Mouse (Mus musculus): ENCODE measurements around the gene Icam4.
A peak's percentile ranks its signal among the peaks of the same experiment; 100 is the strongest.
"Not testable (repeated sequence)": the region's sequence is repeated elsewhere in the genome, so short reads cannot be mapped to it uniquely, and the experiment has no call there.

Icam4 gene

DNA sequence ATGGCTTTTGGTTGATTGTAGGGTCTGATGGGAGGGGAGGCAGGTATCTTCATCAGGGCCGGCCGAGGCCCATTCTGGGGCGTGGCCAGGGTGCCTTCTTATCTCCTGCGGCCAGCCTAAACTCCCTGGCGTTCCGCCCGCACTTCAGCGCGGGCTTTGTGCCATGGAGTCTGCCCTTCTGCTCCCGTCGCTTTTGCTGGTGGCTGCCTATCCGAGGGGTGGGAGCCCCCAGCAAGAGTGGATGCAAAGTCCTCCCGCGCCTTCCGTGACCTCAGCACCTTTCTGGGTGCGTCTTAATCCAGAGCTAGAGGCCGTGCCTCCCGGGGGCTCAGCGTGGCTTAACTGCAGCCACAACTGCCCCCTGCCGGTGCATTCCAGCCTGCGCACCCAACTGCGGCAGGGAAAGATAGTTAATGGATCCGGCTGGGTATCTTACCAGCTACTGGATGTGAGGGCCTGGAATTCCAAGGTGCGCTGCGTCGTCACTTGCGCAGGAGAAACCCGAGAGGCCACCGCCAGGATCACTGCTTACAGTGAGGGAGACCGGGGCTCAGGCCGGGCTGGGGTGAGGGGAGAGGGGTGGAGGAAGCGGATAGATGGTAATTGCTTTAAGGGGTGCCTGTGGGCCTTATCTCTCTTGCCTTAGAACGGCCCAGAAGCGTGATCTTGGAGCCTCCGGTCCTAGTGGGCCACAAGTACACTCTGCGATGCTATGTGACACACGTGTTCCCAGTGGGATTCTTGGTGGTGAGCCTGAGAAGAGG, at the start of gene Icam4:
Icam4 (plus strand) TSS at position 83 of the 764 bp plus-strand sequence.
- DNase-seq: peak; percentile 77 to 82

DNA sequence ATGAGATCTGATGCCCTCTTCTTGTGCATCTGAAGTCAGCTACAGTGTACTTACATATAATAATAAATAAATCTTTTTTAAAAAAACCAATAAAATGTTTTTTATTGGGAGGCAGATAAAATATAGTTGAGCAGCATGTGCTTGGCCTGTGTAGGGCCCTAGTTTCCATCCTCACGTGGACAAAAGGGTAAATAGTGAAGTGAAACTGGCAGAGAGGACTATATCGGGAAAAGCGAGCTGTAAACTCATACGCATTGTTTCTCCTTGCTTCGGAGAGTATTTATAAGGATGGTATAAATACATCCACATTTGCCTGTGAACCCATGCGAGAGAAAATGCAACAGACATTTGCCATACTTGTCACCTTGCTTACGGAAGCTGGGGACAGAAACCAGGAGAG, 49.4 kb upstream of the Icam4 start:
- DNase-seq: no peak

DNA sequence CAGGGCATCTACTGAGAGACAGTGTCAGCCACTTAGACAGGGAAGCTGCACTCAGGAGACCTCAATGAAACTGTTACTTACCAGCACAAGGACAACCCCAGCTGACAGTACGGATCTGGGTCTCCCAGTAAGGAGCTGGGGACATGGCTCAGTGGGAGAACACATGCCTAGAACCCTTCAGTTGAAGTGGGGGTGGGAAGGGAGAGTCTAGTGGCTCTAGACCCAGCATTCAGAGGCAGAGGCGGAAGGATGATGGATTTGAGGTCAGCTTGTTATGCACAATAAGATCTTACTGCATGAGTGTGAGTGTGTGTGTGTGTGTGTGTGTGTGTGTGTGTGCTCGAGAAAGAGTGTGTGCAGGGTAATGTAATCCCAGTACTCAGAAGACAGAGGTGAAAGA, 47.0 kb upstream of the Icam4 start:
- no peak for DNase-seq

DNA sequence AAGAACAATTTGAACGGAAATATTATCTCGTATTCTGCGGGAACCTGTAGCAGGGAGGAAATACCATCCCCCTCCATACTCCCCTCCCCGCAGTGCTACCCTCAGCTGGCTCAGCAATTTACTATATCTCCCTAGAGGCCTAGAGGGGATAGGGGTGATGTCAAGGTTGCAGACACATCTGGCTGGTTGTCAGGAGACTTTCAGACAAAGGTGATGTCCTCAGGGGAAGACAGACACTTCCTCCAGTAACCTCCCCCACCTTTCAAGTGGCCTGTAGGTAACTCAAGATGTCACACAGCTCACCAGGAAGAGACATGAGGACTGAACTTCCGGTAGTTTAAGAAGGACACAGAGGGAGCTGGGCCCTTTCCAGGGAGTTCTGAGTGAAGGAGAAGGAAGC, 46.0 kb upstream of the Icam4 start:
- DNase-seq: no peak

DNA sequence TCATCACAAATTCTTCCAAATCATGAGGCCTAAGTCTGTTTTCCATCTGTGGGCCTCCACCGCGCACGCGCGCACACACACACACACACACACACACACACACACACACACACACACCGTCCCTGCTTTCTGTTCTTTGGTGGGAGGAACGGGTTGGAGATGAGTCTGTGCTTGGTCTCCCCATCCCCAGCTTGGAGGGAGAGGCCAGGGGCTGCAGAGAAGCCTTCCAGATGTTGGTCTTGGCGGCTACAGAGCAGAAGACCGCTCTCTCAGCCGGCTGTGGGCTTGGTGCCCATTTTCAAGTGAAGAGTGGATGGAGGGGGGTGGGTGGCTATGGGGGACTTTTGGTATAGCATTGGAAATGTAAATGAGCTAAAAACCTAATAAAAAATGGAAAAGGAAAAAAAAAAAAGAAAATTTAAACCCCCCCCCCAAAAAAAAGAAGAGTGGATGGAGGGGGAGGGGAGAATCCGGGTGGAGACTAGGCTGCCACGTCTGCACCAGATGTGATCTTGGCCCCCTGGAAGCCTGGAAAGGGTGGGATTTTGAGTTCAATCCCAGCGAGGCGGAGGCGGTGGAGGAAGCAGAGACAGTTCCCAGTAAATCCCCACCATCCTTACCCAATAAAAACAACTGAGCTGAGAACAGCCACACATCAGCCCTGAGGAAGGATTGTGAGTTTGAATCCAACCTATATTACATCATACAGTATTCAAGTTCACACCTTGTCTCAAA, 42.1 kb upstream of the Icam4 start:
- DNase-seq: no peak

DNA sequence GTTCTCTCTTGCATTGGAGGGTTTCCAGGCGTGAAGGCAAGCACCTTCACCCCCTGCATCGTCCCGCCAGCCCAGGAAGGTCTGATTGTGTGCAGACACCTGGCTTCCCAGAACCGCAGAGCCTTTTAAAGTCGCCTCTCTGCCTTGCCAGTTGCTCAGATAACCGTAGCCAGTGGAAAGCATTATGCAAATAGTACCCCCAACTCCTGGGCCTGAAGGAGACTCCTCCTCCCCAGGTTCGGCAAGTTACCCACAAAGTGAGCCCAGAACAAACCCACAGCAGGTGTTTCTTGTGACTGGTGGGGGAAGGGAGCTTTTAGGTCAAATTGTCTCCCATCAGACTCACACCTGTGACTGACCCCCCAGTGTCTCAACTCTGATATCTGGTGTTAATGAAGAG, 41.2 kb upstream of the Icam4 start:
- no peak for DNase-seq

DNA sequence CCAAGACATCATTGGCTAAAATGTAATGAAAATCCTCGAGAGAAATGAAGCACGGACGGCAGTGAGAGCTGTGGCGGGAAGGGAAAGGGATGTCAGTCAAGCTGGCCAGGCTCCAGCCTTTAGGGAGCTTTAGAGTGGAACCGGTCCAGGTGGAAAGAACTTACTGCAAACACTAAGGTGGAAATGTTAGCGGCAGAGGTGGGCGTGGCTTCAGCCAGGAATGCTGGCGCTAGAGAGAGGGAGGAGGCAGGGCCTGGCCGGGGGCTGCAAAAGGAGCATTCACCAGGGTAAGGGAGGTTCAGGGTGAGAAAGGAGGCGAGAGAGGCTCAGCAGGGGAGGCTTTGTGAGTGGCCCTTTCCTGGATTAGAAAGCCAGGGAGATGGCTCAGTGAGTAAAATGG, 38.3 kb upstream of the Icam4 start:
- peak; percentile 43 to 47 for DNase-seq

DNA sequence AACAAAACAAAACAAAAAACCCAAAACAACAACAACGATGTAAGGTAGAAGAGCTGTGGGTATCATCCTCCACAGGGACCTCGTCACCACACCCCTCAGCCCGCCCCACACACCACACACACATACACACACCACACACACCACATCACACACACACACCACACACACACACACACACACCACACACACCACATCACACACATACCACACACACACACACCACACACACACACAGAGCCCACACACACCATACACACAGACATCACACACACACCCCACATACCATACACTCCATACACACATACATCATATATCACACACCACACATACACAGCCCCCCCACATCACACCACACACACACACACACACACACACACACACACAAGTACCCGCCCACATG, 37.6 kb upstream of the Icam4 start:
- DNase-seq: no peak

DNA sequence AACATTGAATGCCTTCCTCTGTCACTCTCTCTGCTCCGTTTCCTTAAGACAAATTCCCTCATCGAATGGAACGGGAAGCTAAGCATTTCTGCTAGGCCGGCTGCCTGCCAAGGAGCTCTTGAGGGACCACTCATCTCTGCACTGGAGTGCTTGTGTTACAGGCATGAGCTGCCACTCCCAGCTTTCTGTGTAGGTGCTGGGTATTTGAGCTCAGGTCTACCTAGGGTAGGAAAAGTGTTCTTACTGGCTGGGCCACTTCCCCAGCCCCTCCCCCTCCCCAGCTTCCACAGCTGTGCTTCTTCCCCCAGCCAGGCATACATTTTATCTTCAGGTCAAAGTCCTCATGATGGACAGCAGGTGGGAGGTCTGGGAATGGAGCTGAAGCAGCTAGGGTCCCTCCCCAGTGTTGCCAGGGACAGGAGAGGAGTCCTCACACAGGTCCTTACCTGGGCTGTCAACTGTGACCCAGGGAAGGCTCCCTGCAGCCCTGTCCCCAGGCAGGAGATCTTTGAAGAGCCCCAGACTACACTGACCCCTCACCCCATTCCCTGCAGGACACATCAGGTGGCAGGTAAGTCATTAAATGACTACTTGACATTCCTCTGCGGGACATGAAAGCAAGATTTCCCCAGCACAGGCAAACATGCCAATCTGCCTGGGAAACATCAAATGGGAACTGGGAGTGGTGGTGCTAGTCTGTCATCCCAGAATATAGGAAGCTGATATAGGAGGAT, 35.8 kb upstream of the Icam4 start:
- DNase-seq: no peak

DNA sequence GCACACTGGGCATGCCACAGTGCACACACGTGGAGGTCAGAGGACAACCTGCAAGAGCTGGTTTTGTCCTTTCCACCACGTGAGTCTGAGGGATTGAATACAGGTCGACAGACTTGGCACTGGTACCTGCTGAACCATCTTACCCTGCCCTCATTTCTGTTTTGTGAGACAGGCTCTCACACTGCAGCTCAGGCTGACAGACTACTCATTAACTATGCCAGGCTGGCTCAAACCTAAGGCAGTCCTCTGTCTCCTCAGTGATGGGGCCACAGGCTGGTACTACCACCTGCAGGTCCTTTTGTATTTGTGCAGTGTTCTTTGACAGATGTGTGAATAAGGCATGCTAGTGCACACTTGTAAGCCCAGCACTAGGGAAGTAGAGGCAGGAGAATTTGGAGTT, 34.1 kb upstream of the Icam4 start:
- no peak for DNase-seq

DNA sequence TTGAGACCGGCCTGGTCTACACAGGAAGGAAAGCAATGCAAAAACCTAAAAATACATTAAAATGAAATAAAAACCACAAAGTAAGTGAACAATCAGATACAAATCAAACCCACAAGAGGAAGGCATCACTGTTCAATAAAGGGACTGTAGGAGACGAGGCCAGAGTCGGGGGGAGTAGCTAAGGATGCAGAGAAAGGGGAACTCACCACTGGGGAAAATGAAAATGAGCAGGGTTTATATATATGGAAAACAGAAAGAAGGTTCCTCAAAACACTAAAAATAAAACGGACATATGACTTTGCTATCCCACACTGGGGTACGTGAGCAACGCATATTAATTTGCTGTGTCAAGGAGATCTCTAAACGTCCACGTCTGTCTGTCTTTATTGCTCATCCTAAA, 32.1 kb upstream of the Icam4 start:
- no peak for DNase-seq

DNA sequence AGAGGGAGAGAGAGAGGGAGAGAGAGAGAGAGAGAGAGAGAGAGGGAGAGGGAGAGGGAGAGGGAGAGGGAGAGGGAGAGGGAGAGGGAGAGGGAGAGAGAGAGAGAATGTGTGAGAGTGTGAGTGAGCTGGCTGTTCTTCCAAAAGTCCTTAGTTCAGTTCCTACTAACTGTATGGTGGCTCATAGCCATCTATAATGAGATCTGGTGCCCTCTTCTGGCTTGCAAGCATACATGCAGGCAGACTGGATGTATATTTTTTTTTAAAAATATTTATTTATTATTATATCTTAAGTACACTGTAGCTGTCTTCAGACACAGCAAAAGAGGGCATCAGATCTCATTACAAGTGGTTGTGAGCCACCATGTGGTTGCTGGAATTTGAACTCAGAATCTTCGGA, 30.8 kb upstream of the Icam4 start:
- DNase-seq: peak in 1 of 2 experiments; percentile 38

DNA sequence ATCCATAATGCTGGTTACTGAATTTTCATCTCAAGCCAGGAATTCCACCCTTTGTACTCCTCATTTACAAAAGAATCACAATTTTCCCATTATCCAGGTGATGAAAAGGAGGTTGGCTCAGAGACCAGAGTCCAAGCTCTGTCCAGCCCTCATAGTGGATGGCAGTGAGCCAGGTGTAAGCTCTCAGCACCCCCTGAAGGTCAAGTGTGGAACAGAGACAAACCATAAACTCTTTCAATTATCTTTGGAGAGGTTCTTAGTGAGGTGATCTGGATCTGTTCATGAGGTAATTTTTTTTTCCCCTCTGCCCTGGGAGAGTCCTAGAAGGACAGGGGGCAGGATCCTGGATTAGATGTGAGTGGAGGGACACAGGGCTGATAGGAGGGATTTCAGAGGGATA, 28.4 kb upstream of the Icam4 start:
- DNase-seq: peak; percentile 39 to 50

DNA sequence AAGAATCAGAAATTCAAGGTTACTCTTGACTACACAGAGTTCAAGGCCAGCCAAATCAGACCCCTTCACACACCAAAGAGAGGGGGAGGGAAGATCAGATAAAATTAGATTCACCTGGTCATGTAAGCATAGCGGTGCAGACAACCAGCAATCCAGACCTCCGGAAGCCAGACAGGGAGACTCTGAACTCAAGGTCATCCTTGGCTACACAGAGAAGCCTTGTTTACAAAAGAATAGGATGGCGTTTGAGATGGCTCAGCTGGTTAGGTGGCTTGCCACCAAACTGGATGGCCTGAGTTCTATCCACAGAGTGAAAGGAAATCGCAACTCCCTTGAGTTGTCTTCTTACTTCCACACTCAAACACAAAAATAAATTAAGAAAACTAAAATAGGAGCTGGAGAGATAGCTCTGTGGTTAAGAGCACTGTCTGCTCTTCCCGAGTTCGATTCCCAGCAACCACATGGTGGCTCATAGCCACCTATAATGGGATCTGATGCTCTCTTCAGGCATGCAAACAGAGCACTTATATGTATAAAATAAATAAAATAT, 27.4 kb upstream of the Icam4 start:
- no peak for DNase-seq

DNA sequence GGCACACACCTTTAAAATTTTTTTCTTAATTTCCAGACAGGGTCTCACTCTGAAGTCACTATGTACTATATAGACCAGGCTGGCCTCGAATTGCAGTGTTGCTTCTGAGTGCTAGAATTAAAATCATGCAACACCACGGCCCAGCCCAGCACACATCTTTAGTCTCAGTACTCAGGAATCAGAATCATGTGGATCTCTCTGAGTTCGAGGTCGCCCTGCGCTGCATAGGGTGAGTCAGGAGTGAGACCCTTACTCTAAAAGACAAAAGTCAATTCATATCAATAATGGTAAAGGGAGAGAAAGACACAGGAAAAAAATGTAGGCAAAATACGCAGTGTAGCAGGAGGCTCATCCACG, 26.9 kb upstream of the Icam4 start:
- no peak for DNase-seq

DNA sequence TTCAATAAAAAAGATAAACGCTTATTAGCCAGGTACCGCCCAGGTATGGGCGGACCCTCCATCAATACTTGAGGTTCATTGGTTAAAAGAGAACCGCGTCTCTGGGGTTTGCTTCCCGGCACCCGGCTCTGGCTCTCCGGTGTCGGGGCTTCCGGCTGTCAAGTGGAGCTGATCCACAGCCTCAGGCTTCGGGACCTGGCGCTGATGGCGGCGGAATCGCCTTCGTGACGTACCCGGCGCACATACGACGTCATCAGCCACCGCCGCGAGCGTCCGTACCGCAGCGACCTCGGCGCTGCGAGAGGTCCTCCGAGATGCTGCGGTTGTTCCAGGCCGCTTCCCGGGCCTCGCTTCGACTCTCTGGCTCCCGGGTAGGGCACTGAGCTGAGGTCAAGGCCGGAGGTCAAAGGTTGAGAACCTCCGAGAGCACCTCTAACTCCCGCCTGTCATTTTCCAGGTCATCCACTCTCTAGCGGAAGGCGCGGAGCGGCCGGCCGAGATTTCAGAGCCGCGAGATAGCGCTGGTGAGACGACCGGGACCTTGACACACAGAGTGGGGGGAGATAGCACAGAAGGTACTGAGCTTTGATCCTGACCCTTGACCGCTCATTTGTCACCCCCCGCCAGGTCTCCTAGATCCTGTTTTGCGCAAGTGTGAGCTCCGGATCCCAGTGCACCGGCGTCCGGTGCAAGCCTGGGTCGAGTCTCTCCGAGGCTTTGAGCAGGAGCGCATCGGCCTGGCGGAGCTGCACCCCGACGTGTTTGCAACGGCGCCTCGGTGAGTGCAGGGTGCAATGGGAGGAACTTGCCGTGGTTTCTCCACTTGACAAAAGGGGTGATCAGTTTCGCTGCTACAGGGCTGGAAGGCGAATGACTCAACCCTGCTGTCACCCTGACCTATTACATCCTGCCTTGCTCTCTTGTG, 26.3 kb upstream of the Icam4 start, which contains the start of gene Mrpl4:
Mrpl4 (plus strand) TSS at position 112 of the 925 bp plus-strand sequence.
- DNase-seq: peak; percentile 97

DNA sequence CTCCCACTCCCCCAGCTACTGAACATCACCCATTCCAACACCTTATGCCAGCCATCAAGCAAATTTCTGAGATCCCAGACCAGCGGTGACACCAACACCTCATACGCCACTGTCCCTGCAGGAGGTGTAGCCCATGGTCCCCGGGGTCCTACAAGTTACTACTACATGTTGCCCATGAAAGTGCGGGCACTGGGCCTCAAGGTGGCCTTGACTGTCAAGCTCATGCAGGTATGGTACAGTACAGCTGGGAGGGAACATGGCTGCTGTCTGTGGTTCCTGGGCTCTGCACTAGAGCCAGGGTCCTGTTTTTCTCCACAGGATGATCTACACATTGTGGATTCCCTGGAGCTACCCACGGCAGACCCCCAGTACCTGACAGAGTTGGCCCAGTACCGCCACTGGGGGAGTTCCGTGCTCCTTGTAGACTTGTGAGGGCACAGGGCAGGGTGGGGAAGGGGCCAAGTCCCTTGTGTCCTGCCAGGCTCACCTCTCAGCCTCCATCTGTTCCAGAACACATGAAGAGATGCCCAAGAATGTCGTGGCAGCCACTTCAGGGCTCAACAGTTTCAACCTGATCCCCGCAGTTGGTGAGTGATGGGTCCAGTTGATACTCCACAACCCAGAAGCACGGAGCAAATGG, 21.7 kb upstream of the Icam4 start:
- DNase-seq: no peak

DNA sequence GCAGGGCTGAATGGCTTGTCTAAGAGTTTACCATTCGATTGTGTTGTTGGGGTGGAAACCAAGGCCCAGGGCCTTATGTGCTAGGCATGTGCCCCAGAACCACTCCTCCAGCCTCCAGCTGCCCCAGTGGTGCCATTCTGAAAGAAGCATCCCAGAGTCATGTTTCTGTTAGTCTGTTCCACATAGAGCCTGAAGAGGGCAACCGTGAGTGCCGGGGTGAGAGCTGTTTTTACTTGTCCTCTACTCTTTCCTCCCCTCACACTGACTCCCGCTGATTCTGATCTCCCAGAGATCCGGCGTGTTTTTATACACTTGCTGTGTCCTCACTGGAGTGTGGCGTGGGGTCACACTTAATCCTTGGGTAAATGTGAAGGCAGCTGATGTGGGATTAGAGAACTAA, 21.2 kb upstream of the Icam4 start:
- no peak for DNase-seq

DNA sequence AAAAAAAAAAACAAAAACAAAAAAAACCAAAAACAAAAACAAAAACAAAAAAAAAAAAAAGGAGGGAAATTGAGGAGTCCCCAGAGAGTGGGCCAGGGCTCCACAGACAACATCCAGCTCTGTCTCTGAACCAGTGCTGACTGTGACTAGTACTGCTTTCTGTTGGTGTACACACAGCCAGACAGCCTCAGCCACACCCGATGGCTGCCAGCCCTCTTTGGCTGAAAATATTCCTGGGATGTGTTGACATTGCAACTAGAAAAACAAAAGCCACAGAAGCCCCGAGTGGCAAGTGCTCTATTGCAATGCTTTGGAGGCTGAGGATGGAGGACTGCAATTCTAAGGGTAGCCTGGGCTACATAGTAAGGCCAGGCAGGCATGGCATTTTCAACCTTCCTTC, 18.8 kb upstream of the Icam4 start:
- no peak for DNase-seq

DNA sequence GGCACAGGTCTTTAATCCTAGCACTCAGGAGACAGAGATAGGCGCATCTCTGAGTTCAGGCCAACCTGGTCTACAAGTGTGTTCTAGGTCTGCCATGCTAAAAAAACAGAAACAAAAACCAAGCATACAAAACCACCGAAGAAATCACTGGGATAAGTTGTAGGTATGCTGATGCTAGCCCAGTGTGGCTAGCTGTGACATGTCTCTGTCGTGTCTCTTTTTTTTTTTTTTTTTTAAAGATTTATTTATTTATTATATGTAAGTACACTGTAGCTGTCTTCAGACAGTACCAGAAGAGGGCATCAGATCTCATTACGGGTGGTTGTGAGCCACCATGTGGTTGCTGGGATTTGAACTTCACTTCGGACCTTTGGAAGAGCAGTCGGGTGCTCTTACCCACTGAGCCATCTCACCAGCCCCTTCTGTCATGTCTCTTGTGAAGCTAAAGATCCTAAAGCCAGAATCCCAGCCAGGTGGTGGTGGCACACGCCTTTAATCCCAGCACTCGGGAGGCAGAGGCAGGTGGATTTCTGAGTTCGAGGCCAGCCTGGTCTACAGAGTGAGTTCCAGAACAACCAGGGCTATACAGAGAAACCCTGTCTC, 18.1 kb upstream of the Icam4 start:
- DNase-seq: not testable (repeated sequence)

DNA sequence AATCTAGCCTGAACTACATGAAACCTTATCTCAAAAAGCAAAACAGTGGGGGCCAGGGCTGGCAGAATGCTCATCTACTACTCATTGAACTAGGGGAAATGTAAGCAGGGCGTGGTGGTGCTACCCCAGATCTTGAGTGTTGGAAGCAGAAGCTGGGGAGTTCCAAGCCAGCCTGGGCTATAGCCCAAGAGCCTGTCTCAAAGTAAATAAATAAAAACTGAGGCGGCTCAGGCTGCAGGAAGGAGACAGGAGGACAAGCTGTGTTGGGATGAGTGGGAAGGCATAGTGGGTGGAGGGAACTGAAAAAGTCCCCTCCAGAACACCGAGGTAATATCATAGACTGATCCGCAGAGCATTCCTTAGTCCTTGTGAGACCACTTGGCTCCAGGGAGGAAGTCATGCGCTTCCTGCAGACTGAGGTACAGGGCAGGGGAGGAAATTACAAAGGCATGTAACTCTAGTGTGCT, 17.3 kb upstream of the Icam4 start:
- no peak for DNase-seq
